Mouse (Mus musculus) neural tube, embryonic 14.5 days (tissue): ENCODE measurements around the gene Dpp7. TPM values are rescaled to one million over a fixed set of nuclear protein-coding genes. Genes with fewer than 3 reads are reported as not detected.
A peak's percentile ranks its signal among the peaks of the same experiment; 100 is the strongest.

Source experiments
- ATAC-seq: fragments of 200-750 bp; cut with Nextera tagmentation; 2 replicates; pipeline ENCODE4 v1.8.0; 2017; ENCODE audit warnings: low read depth, mild to moderate bottlenecking, moderate TSS enrichment, moderate library complexity
- H3K27ac ChIP-seq: fragments of 300-500 bp; sonication (generic); 2 replicates; pipeline ENCODE4 v1.5.1; 2014; ENCODE audit warnings: low read depth, mild to moderate bottlenecking, control low read depth, low read length, moderate library complexity, mixed read lengths
- H3K27me3 ChIP-seq: fragments of 300-500 bp; sonication (generic); 2 replicates; pipeline ENCODE4 v1.6.1; 2014; ENCODE audit warnings: low read length; ENCODE audit not compliant: control insufficient read depth, insufficient read depth
- H3K36me3 ChIP-seq: fragments of 300-500 bp; sonication (generic); 2 replicates; pipeline ENCODE4 v1.6.1; 2014; ENCODE audit warnings: low read length, mixed read lengths; ENCODE audit not compliant: control insufficient read depth, insufficient read depth
- H3K4me1 ChIP-seq: fragments of 300-500 bp; sonication (generic); 2 replicates; pipeline ENCODE4 v1.6.1; 2014; ENCODE audit warnings: low read length; ENCODE audit not compliant: control insufficient read depth, insufficient read depth
- H3K4me2 ChIP-seq: fragments of 300-500 bp; sonication (generic); 2 replicates; pipeline ENCODE4 v1.6.1; 2014; ENCODE audit warnings: mild to moderate bottlenecking, low read depth, low read length, control low read depth
- H3K4me3 ChIP-seq: fragments of 300-500 bp; sonication (generic); 2 replicates; pipeline ENCODE4 v1.5.1; 2014; ENCODE audit warnings: low read depth, low read length, control low read depth, mixed read lengths
- H3K9ac ChIP-seq: fragments of 300-500 bp; sonication (generic); replicated peaks from 2 replicates; pipeline ENCODE4 v1.6.1; 2014; ENCODE audit warnings: low read depth, mild to moderate bottlenecking, control low read depth, low read length, mixed read lengths
- H3K9me3 ChIP-seq: fragments of 300-500 bp; sonication (generic); 2 replicates; pipeline ENCODE4 v1.6.1; 2016; ENCODE audit warnings: low read length; ENCODE audit not compliant: control insufficient read depth
- WGBS: fragments of 180-500 bp; shearing (Covaris S2); extraction: QIAGEN DNeasy Blood & Tissue Kit; methylation state at CpG from one replicate; pipeline ENCODE4 v1.1.7; 2014; 5-methylcytosine and 5-hydroxymethylcytosine counted together
- polyA plus RNA-seq: library from polyadenylated mRNA; unstranded; fragments of >200 nt; fragmentation: Nextera tagmentation; extraction: Ambion mirVana; gene quantifications from 2 replicates; pipeline ENCODE4 v1.2.1, GENCODE M21; 2014

The Dpp7 gene
- polyA plus RNA-seq = 23.9 and 27.1 TPM in 2 replicates

DNA sequence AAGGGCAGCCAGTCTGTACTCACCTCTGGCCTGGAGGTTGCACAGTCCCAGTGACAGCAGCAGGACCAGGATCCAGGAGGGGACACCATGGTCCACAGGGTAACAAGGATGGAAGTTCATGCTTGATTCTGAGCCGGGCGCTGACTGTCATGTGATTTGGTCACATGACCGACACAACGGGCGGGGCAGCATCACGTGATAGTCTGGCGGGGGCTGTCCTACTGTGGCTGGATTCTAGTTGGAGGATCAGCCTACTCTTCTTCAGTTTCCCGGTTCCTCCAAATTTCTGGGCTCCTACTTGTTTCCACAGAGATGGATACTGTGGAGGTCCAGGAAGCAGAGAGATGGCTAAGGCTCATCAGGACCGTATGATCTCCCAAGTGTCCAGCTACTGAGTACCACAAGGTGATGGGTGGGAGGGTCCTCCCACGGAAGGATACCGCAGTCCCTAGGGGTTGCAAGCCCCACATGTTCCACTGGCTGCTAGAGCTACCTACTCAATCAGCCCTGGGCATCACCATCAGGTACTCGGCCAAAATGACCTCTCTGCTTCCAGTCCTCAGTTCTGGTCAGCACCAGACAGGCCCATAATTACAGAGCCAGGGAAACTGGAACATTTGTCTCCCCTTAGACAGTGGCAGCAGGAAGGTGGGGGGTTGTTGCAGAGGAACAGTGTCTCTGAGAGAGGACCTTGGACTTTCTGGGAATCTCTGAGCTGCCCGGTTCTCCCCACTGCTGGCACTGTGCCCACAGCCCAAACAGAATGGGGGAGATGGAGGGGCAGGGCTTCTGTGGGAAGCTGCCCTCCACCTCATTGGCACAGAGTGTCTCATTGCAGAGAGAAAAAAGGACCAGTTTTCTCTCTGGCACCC lies at the start of gene Dpp7:
Gene Dpp7, minus strand, starts transcription at position 152 of the 872 bp plus-strand sequence.
- Histone ChIP-seq H3K27ac (no peak within 1 kb of the TSS), H3K4me1 (peaks cover 14% of the 10 kb centered on the region), H3K9me3 (no peaks in the 10 kb centered on the region), H3K4me2 (peak within 1 kb of the TSS; percentile 89), H3K9ac (peak within 1 kb of the TSS; percentile 56), H3K36me3 (peaks cover 8% of the 10 kb centered on the region), H3K27me3 (no peaks in the 10 kb centered on the region), H3K4me3 (peak within 1 kb of the TSS; percentile 47)
- 6% methylated on average over 13 of the region's 13 CpGs for WGBS
- ATAC-seq = peak; percentile 81

DNA sequence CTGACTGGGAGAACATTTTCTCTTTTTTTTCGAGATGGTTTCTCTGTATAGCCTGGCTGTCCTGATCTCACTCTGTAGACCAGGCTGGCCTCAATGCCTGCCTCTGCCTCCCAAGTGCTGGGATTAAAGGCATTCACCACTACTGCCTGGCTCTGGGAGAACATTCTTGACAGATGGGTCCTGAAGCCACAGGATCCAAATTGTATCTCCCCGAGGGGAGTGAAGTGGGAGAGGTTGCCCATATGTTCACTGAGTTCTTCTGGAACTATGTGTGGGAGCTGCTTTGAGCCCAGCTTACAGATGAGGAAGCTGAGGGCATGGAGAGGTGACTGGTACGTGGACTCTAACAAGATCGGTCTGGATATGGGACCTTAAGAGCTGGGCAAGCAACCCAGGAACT lies 47.8 kb upstream of the Dpp7 start:
- H3K36me3 ChIP-seq = peaks cover 15% of the 10 kb centered on the region
- peak overlapping the region; percentile 92; the same call in 1 of the 2 replicates for H3K27ac ChIP-seq
- peak overlapping the region; percentile 97 for H3K4me3 ChIP-seq
- 90% methylated on average over 4 of the region's 4 CpGs for WGBS
- H3K9ac ChIP-seq = peak overlapping the region; percentile 98
- H3K9me3 ChIP-seq = no peaks in the 10 kb centered on the region
- H3K4me2 ChIP-seq = peak overlapping the region; percentile 76
- peaks cover 8% of the 10 kb centered on the region for H3K27me3 ChIP-seq
- peaks cover 27% of the 10 kb centered on the region for H3K4me1 ChIP-seq
- ATAC-seq = no peak

DNA sequence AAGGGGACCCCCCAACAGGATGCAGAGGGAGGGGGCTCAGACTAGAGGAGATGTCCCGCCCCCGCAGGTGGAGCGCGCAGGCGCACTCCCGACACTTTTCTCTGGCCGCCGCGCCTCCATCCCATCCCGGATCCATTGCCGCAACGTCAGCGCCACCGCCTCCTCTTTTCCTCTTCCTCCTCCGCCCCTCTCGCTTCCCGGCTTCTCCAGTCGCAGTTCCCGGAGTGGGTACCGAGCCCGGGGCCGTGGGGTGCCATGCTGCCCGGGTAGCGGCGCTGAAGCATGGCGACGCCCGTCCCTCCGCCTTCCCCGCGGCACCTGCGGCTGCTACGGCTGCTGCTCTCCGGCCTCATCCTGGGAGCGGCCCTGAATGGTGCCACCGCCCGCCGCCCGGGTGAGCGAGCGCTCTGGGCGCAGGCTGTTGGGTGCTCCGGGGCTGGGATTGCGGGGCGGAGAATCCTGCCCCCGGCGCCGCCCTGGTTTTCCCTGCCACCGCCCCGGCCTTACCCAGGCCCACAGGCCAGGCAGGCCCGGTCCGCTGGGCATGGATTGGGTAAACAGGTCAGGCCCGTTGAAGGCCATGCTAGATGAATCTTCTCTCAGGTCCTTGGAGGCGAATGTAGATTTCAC lies 46.9 kb upstream of the Dpp7 start:
- peak; percentile 86 for ATAC-seq
- Histone ChIP-seq H3K9me3 (no peaks in the 10 kb centered on the region), H3K27ac (peak overlapping the region; percentile 92), H3K4me1 (peaks cover 27% of the 10 kb centered on the region), H3K4me2 (peak overlapping the region; percentile 76), H3K36me3 (peaks cover 9% of the 10 kb centered on the region), H3K4me3 (peak overlapping the region; percentile 97), H3K27me3 (peaks cover 12% of the 10 kb centered on the region), H3K9ac (peak overlapping the region; percentile 98)
- WGBS = under 1% methylated on average over 46 of the region's 54 CpGs

DNA sequence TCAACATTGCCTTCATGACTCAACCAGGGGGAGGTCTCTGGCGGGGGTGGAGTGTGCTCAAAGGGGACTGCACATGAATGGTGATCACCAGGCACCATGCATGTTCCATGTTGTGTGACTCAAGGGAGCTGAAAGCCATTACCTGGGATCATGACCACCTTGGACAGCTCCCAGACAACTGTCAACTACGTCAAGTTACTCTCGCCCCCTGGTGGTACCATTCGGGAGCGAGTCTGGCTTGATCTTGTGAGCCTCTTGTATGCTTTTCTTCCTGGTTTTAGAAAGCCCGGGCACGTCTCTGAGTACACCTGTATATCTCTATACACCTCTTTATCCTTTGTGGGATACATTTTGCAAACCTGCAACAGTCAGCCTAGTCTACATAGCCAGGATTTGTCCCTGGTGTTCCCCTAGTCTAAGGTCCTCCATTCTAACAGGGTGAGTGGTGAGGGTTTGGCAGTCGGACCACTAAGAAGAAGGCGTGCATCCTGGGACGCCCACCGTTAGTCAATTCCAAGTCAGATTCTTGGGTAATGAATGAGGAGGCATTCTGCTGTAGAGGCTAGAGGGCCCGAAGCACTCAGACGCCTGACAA lies 46.3 kb upstream of the Dpp7 start:
- Histone ChIP-seq H3K4me1 (peaks cover 27% of the 10 kb centered on the region), H3K9ac (peak overlapping the region; percentile 98), H3K27ac (peak overlapping the region; percentile 92), H3K4me3 (peak overlapping the region; percentile 97), H3K27me3 (peaks cover 17% of the 10 kb centered on the region), H3K36me3 (peaks cover 3% of the 10 kb centered on the region; the same call in 1 of the 2 replicates), H3K9me3 (no peaks in the 10 kb centered on the region), H3K4me2 (peak overlapping the region; percentile 76)
- 1% methylated on average over 12 of the region's 13 CpGs for WGBS
- peak; percentile 47 for ATAC-seq

DNA sequence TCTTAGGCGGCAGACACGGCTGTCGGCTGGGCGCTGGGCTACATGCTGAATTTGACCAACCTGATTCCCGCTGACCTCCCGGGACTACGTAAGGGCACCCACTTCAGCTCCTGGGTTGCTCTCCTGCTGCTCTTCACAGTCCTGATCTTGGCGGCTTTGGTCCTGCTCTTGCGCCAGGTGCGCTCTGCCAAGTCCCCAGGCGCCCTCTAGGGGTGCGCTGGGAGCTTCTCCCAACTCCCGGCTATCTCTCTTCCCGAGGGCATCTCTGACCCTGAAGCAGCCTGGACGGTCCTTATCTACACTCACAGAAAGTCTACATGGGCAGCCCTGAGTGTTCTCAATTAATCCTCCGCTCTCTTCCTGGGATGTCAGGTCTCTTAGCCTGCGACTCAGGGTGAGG lies 44.6 kb upstream of the Dpp7 start:
- Histone ChIP-seq H3K9ac (no peak overlapping the region), H3K4me3 (peak overlapping the region; percentile 9; the same call in 1 of the 2 replicates), H3K27ac (no peak overlapping the region), H3K36me3 (no peaks in the 10 kb centered on the region), H3K27me3 (peaks cover 34% of the 10 kb centered on the region), H3K4me2 (peak overlapping the region; percentile 46), H3K9me3 (no peaks in the 10 kb centered on the region), H3K4me1 (peaks cover 27% of the 10 kb centered on the region)
- WGBS = 3% methylated on average over 17 of the region's 17 CpGs
- ATAC-seq = no peak

GRCm38 (mm10) chr2:25400291-25400690 lies 44.1 kb upstream of the Dpp7 start:
- 22% methylated on average over 16 of the region's 16 CpGs for WGBS
- peak overlapping the region; percentile 9; the same call in 1 of the 2 replicates for H3K4me3 ChIP-seq
- peak overlapping the region; percentile 46 for H3K4me2 ChIP-seq
- H3K27ac ChIP-seq = no peak overlapping the region
- H3K27me3 ChIP-seq = peaks cover 38% of the 10 kb centered on the region
- peaks cover 24% of the 10 kb centered on the region for H3K4me1 ChIP-seq
- no peak for ATAC-seq
- no peaks in the 10 kb centered on the region for H3K9me3 ChIP-seq
- no peak overlapping the region for H3K9ac ChIP-seq
- no peaks in the 10 kb centered on the region for H3K36me3 ChIP-seq

GRCm38 (mm10) chr2:25399051-25399450 lies 42.9 kb upstream of the Dpp7 start, which contains the start of gene Npdc1:
Npdc1 (plus strand) TSS chr2:25399351.
- H3K9ac ChIP-seq = no peak within 1 kb of the TSS
- H3K27me3 ChIP-seq = peaks cover 44% of the 10 kb centered on the region
- no peak within 1 kb of the TSS for H3K4me3 ChIP-seq
- H3K36me3 ChIP-seq = no peaks in the 10 kb centered on the region
- H3K4me2 ChIP-seq = no peak within 1 kb of the TSS
- no peak for ATAC-seq
- H3K4me1 ChIP-seq = peaks cover 14% of the 10 kb centered on the region
- no peak within 1 kb of the TSS for H3K27ac ChIP-seq
- WGBS = 71% methylated on average over 8 of the region's 8 CpGs
- no peaks in the 10 kb centered on the region for H3K9me3 ChIP-seq

GRCm38 (mm10) chr2:25398065-25398464 lies 41.9 kb upstream of the Dpp7 start:
- WGBS = 88% methylated on average over 7 of the region's 7 CpGs
- Histone ChIP-seq H3K27me3 (peaks cover 44% of the 10 kb centered on the region), H3K36me3 (no peaks in the 10 kb centered on the region), H3K4me1 (peaks cover 11% of the 10 kb centered on the region; the same call in 1 of the 2 replicates), H3K9ac (no peak overlapping the region), H3K27ac (no peak overlapping the region), H3K4me2 (no peak overlapping the region), H3K4me3 (no peak overlapping the region), H3K9me3 (no peaks in the 10 kb centered on the region)
- no peak for ATAC-seq
